Mouse (Mus musculus): Measurements from ENCODE around the gene L3mbtl4. TPM values are rescaled to one million over a fixed set of nuclear protein-coding genes. Genes with fewer than 3 reads are reported as not detected.

L3mbtl4 gene
- 0.13 and 0.22 TPM in 2 replicates for polyA plus RNA-seq (2012; rRNA removed)

GRCm38 (mm10) chr17:68273527-68273926 is at the start of gene L3mbtl4:
L3mbtl4 (plus strand) TSS chr17:68273797.
- DNase-seq (ENCODE audit: low spot score), result no peak

- DNase-seq (ENCODE audit: low spot score), result no peak
Measured at GRCm38 (mm10) chr17:68230484-68230883, 43.1 kb upstream of the L3mbtl4 start.

GRCm38 (mm10) chr17:68235380-68235779 is 38.2 kb upstream of the L3mbtl4 start:
- no peak for DNase-seq (ENCODE audit: low spot score)

- DNase-seq (ENCODE audit: low spot score), result no peak
Measured at GRCm38 (mm10) chr17:68236992-68237391, 36.6 kb upstream of the L3mbtl4 start.

- DNase-seq (ENCODE audit: low spot score), result no peak
Measured at GRCm38 (mm10) chr17:68240171-68240570, 33.4 kb upstream of the L3mbtl4 start.

GRCm38 (mm10) chr17:68264835-68265557 is 8.6 kb upstream of the L3mbtl4 start:
- no peak for DNase-seq (ENCODE audit: low spot score)

GRCm38 (mm10) chr17:68273954-68274353 is 357 bp downstream of the L3mbtl4 start:
- DNase-seq (ENCODE audit: low spot score), result no peak

GRCm38 (mm10) chr17:68275138-68275537 is 1.5 kb downstream of the L3mbtl4 start:
- no peak for DNase-seq (ENCODE audit: low spot score)

- DNase-seq (ENCODE audit: low spot score), result no peak
Measured at GRCm38 (mm10) chr17:68280915-68281314, 7.3 kb downstream of the L3mbtl4 start.

GRCm38 (mm10) chr17:68285119-68285782 is 11.7 kb downstream of the L3mbtl4 start:
- no peak for DNase-seq (ENCODE audit: low spot score)

GRCm38 (mm10) chr17:68288094-68288493 is 14.5 kb downstream of the L3mbtl4 start:
- DNase-seq (ENCODE audit: low spot score), result no peak

- DNase-seq (ENCODE audit: low spot score), result no peak
Measured at GRCm38 (mm10) chr17:68288699-68289098, 15.1 kb downstream of the L3mbtl4 start.

- DNase-seq (ENCODE audit: low spot score), result no peak
Measured at GRCm38 (mm10) chr17:68291713-68292364, 18.2 kb downstream of the L3mbtl4 start.

- no peak for DNase-seq (ENCODE audit: low spot score)
Measured at GRCm38 (mm10) chr17:68308381-68308780, 34.8 kb downstream of the L3mbtl4 start.

- DNase-seq (ENCODE audit: low spot score), result no peak
Measured at GRCm38 (mm10) chr17:68312286-68312927, 38.8 kb downstream of the L3mbtl4 start.

- no peak for DNase-seq (ENCODE audit: low spot score)
Measured at GRCm38 (mm10) chr17:68320940-68321339, 47.3 kb downstream of the L3mbtl4 start.

GRCm38 (mm10) chr17:68322607-68323006 is 49.0 kb downstream of the L3mbtl4 start:
- DNase-seq (ENCODE audit: low spot score), result no peak

- DNase-seq (ENCODE audit: low spot score), result no peak
Measured at GRCm38 (mm10) chr17:68332225-68332624, 58.6 kb downstream of the L3mbtl4 start.

GRCm38 (mm10) chr17:68333382-68333781 is 59.8 kb downstream of the L3mbtl4 start:
- DNase-seq (ENCODE audit: low spot score), result no peak

GRCm38 (mm10) chr17:68338917-68339553 is 65.4 kb downstream of the L3mbtl4 start:
- DNase-seq (ENCODE audit: low spot score), result no peak

GRCm38 (mm10) chr17:68357687-68358086 is 84.1 kb downstream of the L3mbtl4 start:
- DNase-seq (ENCODE audit: low spot score), result no peak

- DNase-seq (ENCODE audit: low spot score), result no peak
Measured at GRCm38 (mm10) chr17:68371101-68371500, 97.5 kb downstream of the L3mbtl4 start.
